Mouse (Mus musculus): ENCODE data around the gene Hdgfl2.

DNA sequence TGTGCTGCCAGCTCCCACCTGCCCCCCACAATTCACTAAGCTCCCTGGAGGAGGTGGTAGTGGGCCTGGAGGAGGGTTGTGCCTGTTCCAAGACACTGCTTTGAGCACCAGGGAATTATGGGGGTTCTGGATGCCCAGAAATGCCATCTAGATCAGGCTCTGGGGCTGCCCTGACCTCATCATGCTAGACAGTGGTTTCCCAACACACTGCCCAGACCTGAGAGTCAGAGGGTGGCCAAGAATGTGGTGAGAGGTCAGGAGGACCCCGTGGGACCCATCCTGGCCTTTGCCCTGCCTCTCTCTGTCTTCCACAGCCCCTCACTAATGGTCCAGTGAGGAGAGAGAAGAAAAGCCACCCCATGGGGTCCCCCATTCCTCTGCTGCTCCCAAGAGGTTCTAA, 31.6 kb downstream of the Hdgfl2 start:
- TF ChIP-seq CTCF (IDR thresholded peaks at IDR 0.05) (no peak), POLR2A (IDR thresholded peaks at IDR 0.05; ENCODE audit: insufficient read depth, low read depth, low read length) (no peak)
